In the genomic region with DNA sequence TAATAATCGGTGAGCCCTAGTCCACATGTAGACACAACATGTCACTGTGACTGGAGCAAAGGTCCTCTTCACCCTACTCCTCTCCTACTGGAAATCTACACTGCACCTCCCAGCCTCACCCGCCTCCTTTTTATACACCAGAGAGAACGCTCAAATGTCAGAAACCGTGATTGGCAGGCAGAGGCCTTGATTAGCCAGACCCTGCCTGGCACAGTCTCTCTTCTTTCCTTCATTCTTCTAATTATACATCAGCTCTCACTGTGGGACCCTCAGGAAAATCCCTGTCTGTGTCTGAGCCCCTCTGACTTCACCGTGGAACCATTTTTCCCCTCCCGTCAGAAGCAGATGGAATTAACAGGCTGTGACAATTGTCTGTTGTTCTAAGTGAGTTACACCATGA, we compare ENCODE assay signal across 17 mouse cellular contexts.
"Had no signal": no experiment of that assay in that cellular context is flagged by ENCODE, and none has a peak within 500 bp of the region (broad histone marks: within the 10 kb centered on the region; RNA-seq: fewer than 3 reads in every experiment).

No protein-coding gene starts in this region.

- DNase-seq: layer of hippocampus, adult 9-11 months; liver, embryonic 13.5 days; lung, adult 2 months; lung, postnatal 14 days; lung, postnatal 4 days; right cerebral cortex, adult 18-20 months; right cerebral cortex, postnatal 14 days; right cerebral cortex, postnatal 4 days; thymus, adult 2 months; thymus, postnatal 14 days; thymus, postnatal 4 days had no signal

- H3K4me3 ChIP-seq: layer of hippocampus, adult 2 months; liver, embryonic 13.5 days; midbrain, embryonic 12.5 days; myocyte had no signal

- H3K4me2 ChIP-seq: liver, embryonic 13.5 days; midbrain, embryonic 12.5 days had no signal

- H3K9me3 ChIP-seq: liver, embryonic 13.5 days; midbrain, embryonic 12.5 days had no signal

- ATAC-seq: midbrain, embryonic 16.5 days had no signal

- H3K4me1 ChIP-seq: liver, embryonic 13.5 days; midbrain, embryonic 12.5 days had no signal

- H3K27me3 ChIP-seq: liver, embryonic 13.5 days; midbrain, embryonic 12.5 days had no signal

- H3K36me3 ChIP-seq: liver, embryonic 13.5 days; midbrain, embryonic 12.5 days had no signal

- H3K27ac ChIP-seq: kidney, postnatal 0 days; layer of hippocampus, adult 2 months; liver, embryonic 13.5 days; midbrain, embryonic 12.5 days; stomach, postnatal 0 days had no signal

- H3K9ac ChIP-seq: liver, embryonic 13.5 days; midbrain, embryonic 12.5 days had no signal
